Mouse (Mus musculus): ENCODE measurements around the gene Asic4. TPM values are rescaled to one million over a fixed set of nuclear protein-coding genes. Genes with fewer than 3 reads are reported as not detected.
A peak's percentile ranks its signal among the peaks of the same experiment; 100 is the strongest.

Asic4 gene
- total and polyA plus RNA-seq, 3 experiments, result 0.18 to 0.19 TPM; not detected in 1

- H3K27me3 ChIP-seq (ENCODE audit: control insufficient read depth in 1 of 2, insufficient read depth in 2 of 2, low read length in 2 of 2), result no peaks in the 10 kb centered on the region; a peak in 1 of 4 replicates
- DNase-seq (ENCODE audit: low read depth, low spot score), result peak; percentile 90
- no peak for TF ChIP-seq TBP (IDR thresholded peaks at IDR 0.05; ENCODE audit: low read depth, low read length)
- 0 out of 2 replicates have a peak, but pooled peaks have one; percentile 26 for TF ChIP-seq HCFC1 (IDR thresholded peaks at IDR 0.05; ENCODE audit: low read depth, low read length)
- no peak for TF ChIP-seq ELF1 (IDR thresholded peaks at IDR 0.05; ENCODE audit: low read depth, low read length)
- TF ChIP-seq MYB (IDR thresholded peaks at IDR 0.05; ENCODE audit: low read depth, low read length), result no peak
- TF ChIP-seq UBTF (IDR thresholded peaks at IDR 0.05; ENCODE audit: borderline replicate concordance, insufficient read depth, low read depth, low read length), result no peak
- TF ChIP-seq POLR2A (IDR thresholded peaks at IDR 0.05; ENCODE audit: control insufficient read depth in 1 of 2, insufficient read depth in 1 of 2, low read depth in 1 of 2, low read length in 2 of 2, poor library complexity in 1 of 2), result peak; percentile 32 to 34; a peak in 1 of 4 replicates
- no peak for TF ChIP-seq CHD1 (IDR thresholded peaks at IDR 0.05; ENCODE audit: low read depth, low read length)
- H3K4me3 ChIP-seq (ENCODE audit: control insufficient read depth in 1 of 2, insufficient read depth in 1 of 2, low read depth in 2 of 2, low read length in 2 of 2), result peak overlapping the region; percentile 50 to 67
- no peaks in the 10 kb centered on the region for H3K9me3 ChIP-seq (replicated peaks; ENCODE audit: insufficient read depth, low read length)
- H3K4me1 ChIP-seq (ENCODE audit: control insufficient read depth in 1 of 2, insufficient read depth in 2 of 2, low read length in 2 of 2), result peaks cover 0 to 7% of the 10 kb centered on the region in 2 experiments; a peak in 2 of 4 replicates
- peak overlapping the region; percentile 47 for H3K9ac ChIP-seq (ENCODE audit: control insufficient read depth, low read depth, low read length, poor library complexity, severe bottlenecking)
- no peaks in the 10 kb centered on the region for H3K36me3 ChIP-seq (ENCODE audit: control insufficient read depth in 1 of 2, insufficient read depth in 2 of 2, low read length in 2 of 2)
- H3K79me2 ChIP-seq (ENCODE audit: control insufficient read depth, insufficient read depth, low read length, poor library complexity), result no peaks in the 10 kb centered on the region
- H3K27ac ChIP-seq (ENCODE audit: control insufficient read depth, low read depth, low read length), result no peak overlapping the region
These were observed 37.3 kb downstream of the Asic4 start for GRCm38 (mm10) chr1:75487405-75488161.

- H3K4me3 ChIP-seq (ENCODE audit: control insufficient read depth in 1 of 2, insufficient read depth in 1 of 2, low read depth in 2 of 2, low read length in 2 of 2), result no peak overlapping the region
- peaks cover 0 to 1% of the 10 kb centered on the region in 2 experiments; a peak in 1 of 4 replicates for H3K27me3 ChIP-seq (ENCODE audit: control insufficient read depth in 1 of 2, insufficient read depth in 2 of 2, low read length in 2 of 2)
- H3K27ac ChIP-seq (ENCODE audit: control insufficient read depth, low read depth, low read length), result no peak overlapping the region
- TF ChIP-seq MXI1 (IDR thresholded peaks at IDR 0.05; ENCODE audit: low read depth, low read length) (no peak), SMC3 (IDR thresholded peaks at IDR 0.05; ENCODE audit: low read depth, low read length) (no peak), MAX (IDR thresholded peaks at IDR 0.05; ENCODE audit: low read length) (no peak), MYC (IDR thresholded peaks at IDR 0.05; ENCODE audit: low read depth, low read length) (no peak), TAL1 (IDR thresholded peaks at IDR 0.05; ENCODE audit: low read length) (no peak), ZMIZ1 (IDR thresholded peaks at IDR 0.05; ENCODE audit: low read depth, low read length) (no peak), POLR2A (IDR thresholded peaks at IDR 0.05; ENCODE audit: control insufficient read depth in 1 of 2, insufficient read depth in 1 of 2, low read depth in 1 of 2, low read length in 2 of 2, poor library complexity in 1 of 2) (no peak), ELF1 (IDR thresholded peaks at IDR 0.05; ENCODE audit: low read depth, low read length) (no peak), RAD21 (IDR thresholded peaks at IDR 0.05; ENCODE audit: low read depth, low read length) (no peak), USF2 (IDR thresholded peaks at IDR 0.05; ENCODE audit: borderline replicate concordance in 1 of 2, insufficient read depth in 1 of 2, low read depth in 1 of 2, low read length in 2 of 2) (no peak), POLR2AphosphoS2 (IDR thresholded peaks at IDR 0.05; ENCODE audit: low read length) (no peak), TBP (IDR thresholded peaks at IDR 0.05; ENCODE audit: low read depth, low read length) (no peak), EP300 (IDR thresholded peaks at IDR 0.05; ENCODE audit: low read depth in 1 of 2, low read length in 2 of 2) (no peak), HCFC1 (IDR thresholded peaks at IDR 0.05; ENCODE audit: low read depth, low read length) (no peak), KAT2A (conservative IDR thresholded peaks at IDR 0.05; ENCODE audit: low read depth, low read length) (no peak)
- no peaks in the 10 kb centered on the region for H3K79me2 ChIP-seq (ENCODE audit: control insufficient read depth, insufficient read depth, low read length, poor library complexity)
- no peak for DNase-seq (ENCODE audit: low read depth, low spot score)
- no peak overlapping the region for H3K9ac ChIP-seq (ENCODE audit: control insufficient read depth, low read depth, low read length, poor library complexity, severe bottlenecking)
- H3K4me1 ChIP-seq (ENCODE audit: control insufficient read depth in 1 of 2, insufficient read depth in 2 of 2, low read length in 2 of 2), result peaks cover 0 to 7% of the 10 kb centered on the region in 2 experiments; a peak in 2 of 4 replicates
- H3K36me3 ChIP-seq (ENCODE audit: control insufficient read depth in 1 of 2, insufficient read depth in 2 of 2, low read length in 2 of 2), result no peaks in the 10 kb centered on the region
- H3K9me3 ChIP-seq (replicated peaks; ENCODE audit: insufficient read depth, low read length), result no peaks in the 10 kb centered on the region
These were observed 40.7 kb downstream of the Asic4 start for GRCm38 (mm10) chr1:75490785-75491551.

Measured in MEL (cell line).